Mouse (Mus musculus) stomach, embryonic 14.5 days (tissue): Measurements from ENCODE around the gene Gkn2. TPM values are rescaled to one million over a fixed set of nuclear protein-coding genes. Genes with fewer than 3 reads are reported as not detected.

Experiments used
- ATAC-seq: fragments of 200-750 bp; cut with Nextera tagmentation; 2 replicates; pipeline ENCODE4 v1.8.0; 2017; ENCODE audit warnings: low read depth, moderate TSS enrichment; ENCODE audit not compliant: insufficient number of reproducible peaks, insufficient read depth, low FRiP score
- H3K27ac ChIP-seq: fragments of 300-500 bp; sonication (generic); 2 replicates; pipeline ENCODE4 v1.5.1; 2014; ENCODE audit warnings: mild to moderate bottlenecking, low read length, moderate library complexity, mixed read lengths
- H3K27me3 ChIP-seq: fragments of 300-500 bp; sonication (generic); 2 replicates; pipeline ENCODE4 v1.6.1; 2014; ENCODE audit warnings: low read length, control low read depth, mixed read lengths; ENCODE audit not compliant: control insufficient read depth, insufficient read depth
- H3K36me3 ChIP-seq: fragments of 300-500 bp; sonication (generic); 2 replicates; pipeline ENCODE4 v1.6.1; 2014; ENCODE audit warnings: mild to moderate bottlenecking, control low read depth, low read length, moderate library complexity, mixed read lengths; ENCODE audit not compliant: control insufficient read depth, insufficient read depth
- H3K4me1 ChIP-seq: fragments of 300-500 bp; sonication (generic); 2 replicates; pipeline ENCODE4 v1.6.1; 2014; ENCODE audit warnings: low read length, control low read depth, mixed read lengths; ENCODE audit not compliant: control insufficient read depth, insufficient read depth
- H3K4me2 ChIP-seq: fragments of 300-500 bp; sonication (generic); replicated peaks from 2 replicates; pipeline ENCODE4 v1.6.1; 2014; ENCODE audit warnings: low read depth, low read length, control low read depth
- H3K4me3 ChIP-seq: fragments of 300-500 bp; sonication (generic); 2 replicates; pipeline ENCODE4 v1.5.1; 2014; ENCODE audit warnings: low read depth, low read length, control low read depth
- H3K9ac ChIP-seq: fragments of 300-500 bp; sonication (generic); replicated peaks from 2 replicates; pipeline ENCODE4 v1.6.1; 2014; ENCODE audit warnings: low read depth, mild to moderate bottlenecking, control low read depth, low read length, moderate library complexity, mixed read lengths
- H3K9me3 ChIP-seq: fragments of 300-500 bp; sonication (generic); 2 replicates; pipeline ENCODE4 v1.6.1; 2016; ENCODE audit warnings: low read depth, low read length, control low read depth; ENCODE audit not compliant: control insufficient read depth
- WGBS: fragments of 180-500 bp; shearing (Covaris S2); extraction: QIAGEN DNeasy Blood & Tissue Kit; methylation state at CpG from one replicate; pipeline ENCODE4 v1.1.7; 2014; 5-methylcytosine and 5-hydroxymethylcytosine counted together
- polyA plus RNA-seq: library from polyadenylated mRNA; unstranded; fragments of >200 nt; fragmentation: Nextera tagmentation; extraction: Ambion mirVana; gene quantifications from 2 replicates; pipeline ENCODE4 v1.2.1, GENCODE M21; 2014

Gkn2 gene
- polyA plus RNA-seq: 1.6 and 1.7 TPM in 2 replicates

- Histone ChIP-seq H3K9me3 (no peaks in the 10 kb centered on the region), H3K27ac (no peak within 1 kb of the TSS), H3K4me3 (no peak within 1 kb of the TSS), H3K4me2 (no peak within 1 kb of the TSS), H3K27me3 (no peaks in the 10 kb centered on the region), H3K36me3 (no peaks in the 10 kb centered on the region), H3K9ac (no peak within 1 kb of the TSS), H3K4me1 (no peaks in the 10 kb centered on the region)
- ATAC-seq: no peak
- 74% methylated on average over 9 of the region's 9 CpGs for WGBS
These were observed at the start of gene Gkn2 for GRCm38 (mm10) chr6:87373057-87373456. TSS of gene Gkn2 (plus strand) at chr6:87373357.

DNA sequence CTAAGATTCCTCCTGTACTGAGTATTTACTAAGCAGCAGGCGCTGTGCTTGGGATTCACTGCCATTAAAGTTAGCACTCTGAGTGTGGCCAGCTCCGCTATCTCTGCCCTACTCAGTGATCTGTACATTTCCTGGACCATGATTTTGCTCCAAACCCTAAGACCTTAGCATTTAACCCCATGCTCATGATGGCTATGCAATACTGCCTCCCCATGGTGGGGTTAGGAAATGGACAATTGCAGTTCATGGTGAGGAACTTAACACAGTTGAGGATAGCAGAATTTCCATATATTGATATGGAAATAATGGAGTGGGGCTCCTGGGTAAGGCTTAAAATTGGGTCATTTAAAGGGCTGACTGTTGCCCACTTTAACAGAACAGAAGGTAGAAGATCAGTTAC lies 49.8 kb upstream of the Gkn2 start:
- H3K4me1 ChIP-seq: no peaks in the 10 kb centered on the region
- H3K9ac ChIP-seq: no peak overlapping the region
- no peak overlapping the region for H3K27ac ChIP-seq
- H3K27me3 ChIP-seq: no peaks in the 10 kb centered on the region
- no peaks in the 10 kb centered on the region for H3K9me3 ChIP-seq
- no peak overlapping the region for H3K4me3 ChIP-seq
- ATAC-seq: no peak
- WGBS: 87% methylated on average over 2 of the region's 2 CpGs
- no peak overlapping the region for H3K4me2 ChIP-seq
- H3K36me3 ChIP-seq: no peaks in the 10 kb centered on the region

GRCm38 (mm10) chr6:87326932-87327331 lies 46.2 kb upstream of the Gkn2 start:
- WGBS: 96% methylated on average over 2 of the region's 2 CpGs
- no peak for ATAC-seq

DNA sequence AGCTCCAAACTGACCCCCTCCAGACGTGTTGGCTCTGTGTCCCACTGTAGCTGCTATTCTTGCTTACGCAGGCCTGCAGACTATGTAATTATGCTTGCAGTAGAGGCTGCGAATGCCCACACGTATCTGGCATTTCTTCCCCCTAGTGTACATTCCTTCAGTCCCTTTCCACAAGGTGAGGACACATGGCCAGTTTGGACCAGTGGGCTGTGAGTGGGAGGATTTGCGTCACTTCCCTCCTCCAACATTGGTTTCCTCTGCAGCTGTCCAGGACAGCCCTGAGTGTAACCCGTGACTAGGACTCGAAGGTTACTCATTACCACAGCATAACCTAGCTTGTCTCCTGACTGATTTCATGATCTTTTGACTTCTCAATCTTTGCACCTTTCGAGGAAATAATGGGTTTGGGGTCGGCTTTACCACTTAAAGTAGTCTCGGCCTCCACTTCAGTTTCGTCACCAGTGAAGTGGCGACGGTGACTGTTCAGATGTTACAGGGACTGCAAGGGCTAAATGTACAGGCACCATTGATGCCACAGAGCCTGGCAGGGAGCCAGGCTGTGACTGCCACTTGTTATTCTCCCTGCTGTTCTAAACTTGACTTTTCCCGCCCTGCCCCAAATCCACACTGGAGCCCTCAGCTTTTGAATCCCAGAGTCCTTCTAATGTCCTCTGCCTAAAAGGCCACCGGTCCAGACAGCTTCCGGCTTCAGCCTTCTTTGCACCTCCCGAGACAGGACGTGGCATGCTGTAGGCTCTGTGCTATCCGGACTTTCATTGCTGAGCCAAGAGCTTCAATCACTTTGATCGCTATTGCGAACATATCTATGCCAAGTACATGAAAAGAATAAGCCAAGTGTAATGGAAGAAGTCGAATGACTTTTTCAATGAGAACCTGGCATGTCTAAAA lies 44.6 kb upstream of the Gkn2 start:
- H3K27ac ChIP-seq: no peak overlapping the region
- no peaks in the 10 kb centered on the region for H3K36me3 ChIP-seq
- no peak overlapping the region for H3K4me2 ChIP-seq
- 83% methylated on average over 22 of the region's 22 CpGs for WGBS
- H3K27me3 ChIP-seq: no peaks in the 10 kb centered on the region
- peaks cover 16% of the 10 kb centered on the region for H3K4me1 ChIP-seq
- no peak overlapping the region for H3K9ac ChIP-seq
- no peak overlapping the region for H3K4me3 ChIP-seq
- H3K9me3 ChIP-seq: no peaks in the 10 kb centered on the region
- no peak for ATAC-seq

More at GRCm38 (mm10) chr6:87326932-87327331, 46.2 kb upstream of the Gkn2 start:
- Histone ChIP-seq H3K9ac (no peak overlapping the region), H3K4me3 (no peak overlapping the region), H3K27ac (no peak overlapping the region), H3K27me3 (no peaks in the 10 kb centered on the region), H3K4me2 (no peak overlapping the region), H3K36me3 (no peaks in the 10 kb centered on the region), H3K4me1 (peaks cover 9% of the 10 kb centered on the region; the same call in 1 of the 2 replicates), H3K9me3 (no peaks in the 10 kb centered on the region)

DNA sequence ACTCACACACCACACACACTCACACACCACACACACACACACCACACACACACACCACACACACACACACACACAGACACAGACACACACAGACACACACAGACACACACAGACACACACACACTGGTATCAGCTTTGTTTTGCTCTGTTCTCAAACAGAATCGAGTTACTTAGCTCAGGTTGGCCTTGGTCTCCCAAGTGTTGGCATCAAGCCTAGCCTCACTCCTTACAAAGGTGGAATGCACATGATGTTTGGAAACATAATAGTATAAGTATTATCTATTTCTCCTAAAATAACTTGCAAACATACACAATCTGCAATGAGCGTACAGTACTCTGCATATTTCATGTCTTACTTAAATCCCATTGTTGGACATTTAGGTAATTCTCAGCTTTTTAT lies 40.8 kb upstream of the Gkn2 start:
- H3K36me3 ChIP-seq: no peaks in the 10 kb centered on the region
- peaks cover 22% of the 10 kb centered on the region for H3K4me1 ChIP-seq
- H3K9ac ChIP-seq: no peak overlapping the region
- no peak overlapping the region for H3K27ac ChIP-seq
- H3K4me2 ChIP-seq: peak overlapping the region; percentile 60; the same call in 1 of the 2 replicates
- WGBS: 49% methylated on average over 2 of the region's 2 CpGs
- no peaks in the 10 kb centered on the region for H3K9me3 ChIP-seq
- H3K4me3 ChIP-seq: no peak overlapping the region; the same call in 1 of the 2 replicates
- H3K27me3 ChIP-seq: no peaks in the 10 kb centered on the region
- no peak for ATAC-seq

DNA sequence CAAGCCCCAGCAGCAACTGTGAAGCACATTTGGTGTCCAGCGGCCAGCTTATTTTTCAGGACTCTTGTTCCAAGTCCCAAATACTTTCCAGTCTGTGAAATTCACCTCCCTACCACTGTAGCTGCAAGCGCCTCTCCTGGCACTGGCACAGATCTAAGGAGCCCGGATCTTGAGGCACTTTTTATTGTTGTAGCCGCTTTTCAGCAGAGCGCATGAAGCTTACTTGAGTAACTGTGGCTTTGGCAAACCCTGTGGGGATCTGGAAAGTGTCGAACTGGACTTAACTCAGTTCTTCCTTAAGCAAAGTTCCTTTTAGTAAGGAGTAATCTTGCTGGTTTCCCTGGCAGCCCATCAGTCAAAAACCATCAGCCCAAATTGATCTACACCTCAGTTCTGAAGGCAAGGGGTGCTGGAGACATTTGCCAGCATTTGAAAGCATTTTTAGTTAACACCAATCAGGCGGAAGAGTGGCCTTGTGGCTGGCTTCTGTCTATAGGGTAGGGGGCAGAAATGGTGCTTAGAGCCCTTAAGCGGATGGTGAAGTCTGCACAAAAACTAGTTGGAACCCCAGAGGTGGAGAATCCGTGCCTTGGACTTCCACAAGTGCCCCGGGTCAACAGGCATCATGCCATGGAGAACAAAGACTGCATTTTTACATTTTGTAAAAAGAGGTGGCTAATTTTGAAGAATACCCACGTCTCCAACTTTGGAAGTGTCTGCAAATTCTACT lies 38.6 kb upstream of the Gkn2 start:
- 12% methylated on average over 11 of the region's 11 CpGs for WGBS
- Histone ChIP-seq H3K4me3 (peak overlapping the region; percentile 67), H3K9me3 (no peaks in the 10 kb centered on the region), H3K27ac (peak overlapping the region; percentile 88), H3K36me3 (no peaks in the 10 kb centered on the region), H3K27me3 (no peaks in the 10 kb centered on the region), H3K4me2 (peak overlapping the region; percentile 60), H3K9ac (peak overlapping the region; percentile 73), H3K4me1 (peaks cover 22% of the 10 kb centered on the region)
- no peak for ATAC-seq

DNA sequence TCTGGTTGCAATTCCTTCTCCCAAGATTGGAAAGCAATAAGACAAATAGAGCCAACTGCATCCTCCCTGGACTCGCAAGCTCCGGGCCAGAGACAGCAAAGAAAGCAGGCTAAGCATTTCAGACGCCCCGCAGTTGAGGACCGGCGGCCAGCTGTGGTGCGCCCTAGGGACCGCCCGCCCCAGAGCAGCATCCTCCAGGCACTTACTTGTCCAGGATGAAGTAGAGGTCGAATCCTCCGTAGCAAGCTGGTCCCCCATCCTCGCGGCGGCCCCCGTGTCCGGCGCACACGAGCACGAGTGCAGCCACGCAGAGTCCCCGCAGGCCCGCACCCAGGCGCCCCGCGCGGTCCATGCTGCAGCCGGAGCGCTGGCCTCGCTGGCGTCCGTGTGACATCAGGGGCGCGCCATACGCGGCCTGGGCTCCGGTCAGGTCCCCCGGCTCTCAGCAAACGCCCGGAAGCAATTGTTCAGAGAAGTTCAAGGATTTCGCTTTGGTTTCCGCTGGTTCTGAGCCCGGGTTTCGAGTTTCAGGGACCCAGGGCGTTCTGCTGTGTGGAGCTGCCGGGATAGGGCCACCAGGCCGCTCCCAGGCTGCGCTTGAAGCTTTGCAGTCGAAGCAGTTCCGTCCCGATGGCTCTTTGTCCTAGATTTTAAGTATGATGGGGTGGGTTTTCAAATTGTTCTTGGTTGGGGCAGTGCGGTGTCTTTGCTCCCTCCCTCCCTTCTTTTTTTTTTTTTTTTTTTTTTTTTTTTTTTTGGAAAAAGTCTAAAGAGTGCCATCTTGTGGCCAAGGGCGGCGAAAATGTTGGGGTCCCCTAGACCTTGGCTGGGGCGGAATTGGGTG lies 37.8 kb upstream of the Gkn2 start, which contains the start of gene Antxr1:
Antxr1 (minus strand) TSS at position 731 of the 844 bp plus-strand sequence.
- peak within 1 kb of the TSS; percentile 67 for H3K4me3 ChIP-seq
- WGBS: under 1% methylated on average over 54 of the region's 54 CpGs
- no peaks in the 10 kb centered on the region for H3K9me3 ChIP-seq
- peaks cover 22% of the 10 kb centered on the region for H3K4me1 ChIP-seq
- H3K36me3 ChIP-seq: no peaks in the 10 kb centered on the region
- ATAC-seq: peak; percentile 66; the same call in 1 of the 2 replicates
- peak within 1 kb of the TSS; percentile 60 for H3K4me2 ChIP-seq
- peak within 1 kb of the TSS; percentile 73 for H3K9ac ChIP-seq
- H3K27me3 ChIP-seq: no peaks in the 10 kb centered on the region
- H3K27ac ChIP-seq: peak within 1 kb of the TSS; percentile 88

DNA sequence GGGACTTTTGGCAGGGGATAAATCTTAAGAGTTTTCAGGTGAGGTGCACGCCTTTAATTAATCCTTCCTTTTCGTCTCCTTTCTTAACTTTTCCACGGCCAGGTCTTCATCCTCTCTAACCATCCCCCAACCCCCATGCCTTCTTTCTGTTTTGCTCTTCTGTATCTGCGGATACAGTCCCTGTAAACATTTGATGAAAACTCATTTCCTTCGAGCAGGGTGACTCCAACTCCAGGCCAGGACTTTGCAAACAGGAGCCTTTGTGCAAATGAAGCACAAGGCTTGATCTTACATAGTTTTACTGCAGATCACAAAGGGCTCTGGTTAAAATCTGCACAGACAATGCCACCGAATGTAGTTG lies 37.2 kb upstream of the Gkn2 start:
- H3K4me2 ChIP-seq: no peak overlapping the region
- H3K27ac ChIP-seq: no peak overlapping the region
- H3K36me3 ChIP-seq: no peaks in the 10 kb centered on the region

More for the DNA sequence above, 37.2 kb upstream of the Gkn2 start:
- H3K4me3 ChIP-seq: peak overlapping the region; percentile 67; the same call in 1 of the 2 replicates
- H3K9me3 ChIP-seq: no peaks in the 10 kb centered on the region
- H3K27me3 ChIP-seq: no peaks in the 10 kb centered on the region
- 24% methylated on average over 6 of the region's 6 CpGs for WGBS
- no peak for ATAC-seq
- peaks cover 21% of the 10 kb centered on the region for H3K4me1 ChIP-seq
- H3K9ac ChIP-seq: no peak overlapping the region
